Mouse (Mus musculus) C2C12 (cell line): ENCODE results near the gene Arrdc2. TPM values are rescaled to one million over a fixed set of nuclear protein-coding genes. Genes with fewer than 3 reads are reported as not detected.

Experiments
- H3K27me3 ChIP-seq: one replicate; pipeline ENCODE4 v1.6.1; 2011; ENCODE audit not compliant: control insufficient read depth, insufficient read depth, insufficient read length
- H3K36me3 ChIP-seq: one replicate; pipeline ENCODE4 v1.6.1; 2011; ENCODE audit not compliant: control insufficient read depth, insufficient read depth
- H3K4me3 ChIP-seq: one replicate; pipeline ENCODE4 v1.5.1; 2011; ENCODE audit warnings: mild to moderate bottlenecking, control low read depth; ENCODE audit not compliant: poor library complexity, insufficient read depth, severe bottlenecking
- H3K79me2 ChIP-seq: one replicate; pipeline ENCODE4 v1.6.1; 2011; ENCODE audit not compliant: control insufficient read depth, insufficient read depth
- H3K79me3 ChIP-seq: one replicate; pipeline ENCODE4 v1.6.1; 2011; ENCODE audit warnings: low read depth, control low read depth
- H3ac ChIP-seq: one replicate; pipeline ENCODE3; 2011; ENCODE audit warnings: low read depth; ENCODE audit not compliant: control insufficient read depth, insufficient read length
- CEBPB ChIP-seq: IDR thresholded peaks from one replicate; pipeline ENCODE4 v1.6.1; 2011; ENCODE audit warnings: low read depth, mild to moderate bottlenecking, control low read depth, moderate library complexity
- CTCF ChIP-seq: IDR thresholded peaks from one replicate; pipeline ENCODE4 v1.5.1; 2011; ENCODE audit not compliant: control insufficient read depth, insufficient read depth, insufficient read length
- FOSL1 ChIP-seq: IDR thresholded peaks from one replicate; pipeline ENCODE4 v1.8.0; 2011; ENCODE audit warnings: mild to moderate bottlenecking, low read length; ENCODE audit not compliant: poor library complexity, insufficient read depth, severe bottlenecking
- MAX ChIP-seq: IDR thresholded peaks from one replicate; pipeline ENCODE4 v1.6.1; 2011; ENCODE audit warnings: mild to moderate bottlenecking, control low read depth
- MYOD1 ChIP-seq: IDR thresholded peaks from one replicate; pipeline ENCODE4 v1.6.1; 2011; ENCODE audit warnings: low read depth; ENCODE audit not compliant: control insufficient read depth, insufficient read length
- MYOG ChIP-seq: IDR thresholded peaks from one replicate; pipeline ENCODE4 v1.6.1; 2011; ENCODE audit not compliant: control insufficient read depth, insufficient read length; ENCODE audit errors: extremely low read depth
- USF1 ChIP-seq: IDR thresholded peaks from one replicate; pipeline ENCODE4 v1.6.1; 2011; ENCODE audit warnings: low read depth, mild to moderate bottlenecking, control low read depth, moderate library complexity
- polyA plus RNA-seq: library from polyadenylated mRNA; unstranded; fragments of >200 nt; fragmentation: generic; extraction: Trizol; gene quantifications from one replicate; pipeline ENCODE4 v1.2.1, GENCODE M21; 2012; ENCODE audit warnings: missing spikeins

The Arrdc2 gene
- polyA plus RNA-seq, 1 experiment, result 4.4 TPM

- no peak overlapping the region for H3ac ChIP-seq
- H3K36me3 ChIP-seq, result no peaks in the 10 kb centered on the region
- H3K27me3 ChIP-seq, result peaks cover 6% of the 10 kb centered on the region
- no peak overlapping the region for H3K4me3 ChIP-seq
- peaks cover 2% of the 10 kb centered on the region for H3K79me3 ChIP-seq
- no peak for TF ChIP-seq USF1
- TF ChIP-seq MYOG, result no peak
- no peak for TF ChIP-seq MAX
- TF ChIP-seq MYOD1, result no peak
- TF ChIP-seq CEBPB, result no peak
- TF ChIP-seq CTCF, result no peak
- TF ChIP-seq FOSL1, result no peak
- H3K79me2 ChIP-seq, result no peaks in the 10 kb centered on the region
These were observed 3.8 kb upstream of the Arrdc2 start for GRCm38 (mm10) chr8:70843214-70843773.

GRCm38 (mm10) chr8:70842484-70842883, 3.0 kb upstream of the Arrdc2 start:
- Histone ChIP-seq H3K36me3 (no peaks in the 10 kb centered on the region), H3K27me3 (peaks cover 6% of the 10 kb centered on the region), H3K4me3 (no peak overlapping the region), H3K79me2 (no peaks in the 10 kb centered on the region), H3K79me3 (peaks cover 2% of the 10 kb centered on the region), H3ac (no peak overlapping the region)
- TF ChIP-seq MYOG (no peak), CTCF (no peak), MYOD1 (no peak), MAX (no peak), CEBPB (no peak), USF1 (no peak), FOSL1 (no peak)

DNA sequence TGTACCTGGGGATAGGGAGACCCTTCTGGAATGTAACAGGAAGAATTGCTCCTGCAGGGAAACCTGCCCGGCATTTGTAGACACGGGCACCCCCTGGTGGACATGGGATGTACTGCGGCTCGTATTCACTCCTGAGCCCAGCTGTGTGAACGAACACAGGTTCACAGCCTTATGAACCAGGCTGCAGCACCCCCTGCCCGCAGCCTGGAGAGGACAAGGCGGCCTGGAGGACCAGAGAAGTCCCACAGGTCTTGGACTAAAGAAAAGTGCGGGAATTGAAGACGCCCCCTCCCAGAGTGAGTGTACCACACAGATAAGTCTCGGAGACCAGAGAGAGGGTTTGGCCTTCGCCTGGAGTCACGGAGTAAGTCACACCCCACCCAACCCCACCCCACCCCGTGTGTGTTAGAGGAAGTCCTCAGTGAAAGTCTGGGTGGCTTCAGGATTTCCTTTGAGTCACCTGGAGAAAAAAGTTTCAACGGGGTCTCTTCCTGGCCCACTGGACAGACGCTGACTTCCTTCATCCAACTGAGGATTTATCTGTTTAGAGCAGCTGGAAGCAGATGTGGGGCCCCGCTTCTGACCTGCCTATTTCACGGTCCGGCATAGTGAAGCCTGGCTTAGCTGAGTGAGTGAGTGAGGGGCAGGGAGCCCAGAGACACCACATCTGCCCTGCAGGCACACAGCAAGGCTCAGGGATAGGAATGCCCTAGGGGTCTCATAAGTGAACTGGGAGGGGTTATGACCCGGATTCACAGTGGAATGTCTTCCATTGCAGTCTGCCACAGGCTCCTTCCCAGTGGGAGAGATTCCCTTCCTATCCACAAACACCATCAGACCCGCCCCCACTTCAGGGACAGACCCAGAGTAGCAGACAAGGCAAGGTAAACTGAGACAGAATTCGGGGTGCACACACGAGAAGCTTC, 1.9 kb upstream of the Arrdc2 start:
- Histone ChIP-seq H3K79me2 (no peaks in the 10 kb centered on the region), H3K4me3 (no peak overlapping the region), H3K27me3 (peaks cover 6% of the 10 kb centered on the region), H3K79me3 (peaks cover 2% of the 10 kb centered on the region), H3K36me3 (no peaks in the 10 kb centered on the region), H3ac (no peak overlapping the region)
- TF ChIP-seq MAX (no peak), CTCF (peak; percentile 67), FOSL1 (no peak)

DNA sequence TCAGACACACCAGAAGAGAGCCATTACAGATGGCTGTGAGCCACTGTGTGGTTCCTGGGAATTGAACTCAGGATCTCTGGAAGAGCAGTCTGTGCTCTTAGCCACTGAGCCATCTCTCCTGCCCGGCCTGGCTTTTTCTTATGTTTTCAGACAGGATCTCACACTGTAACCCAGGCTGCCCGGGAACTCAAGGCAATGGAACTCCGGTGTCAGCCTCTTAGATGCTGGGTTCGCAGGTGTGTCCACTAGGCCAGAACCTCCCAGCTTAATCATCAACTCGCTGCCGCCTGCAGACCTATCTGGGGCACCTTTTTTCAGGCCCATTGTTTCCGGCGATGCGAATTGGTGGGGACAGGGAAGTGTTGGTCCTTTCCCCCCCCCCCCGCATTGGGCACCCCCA, 1.1 kb upstream of the Arrdc2 start:
- H3ac ChIP-seq, result no peak overlapping the region
- no peaks in the 10 kb centered on the region for H3K36me3 ChIP-seq

DNA sequence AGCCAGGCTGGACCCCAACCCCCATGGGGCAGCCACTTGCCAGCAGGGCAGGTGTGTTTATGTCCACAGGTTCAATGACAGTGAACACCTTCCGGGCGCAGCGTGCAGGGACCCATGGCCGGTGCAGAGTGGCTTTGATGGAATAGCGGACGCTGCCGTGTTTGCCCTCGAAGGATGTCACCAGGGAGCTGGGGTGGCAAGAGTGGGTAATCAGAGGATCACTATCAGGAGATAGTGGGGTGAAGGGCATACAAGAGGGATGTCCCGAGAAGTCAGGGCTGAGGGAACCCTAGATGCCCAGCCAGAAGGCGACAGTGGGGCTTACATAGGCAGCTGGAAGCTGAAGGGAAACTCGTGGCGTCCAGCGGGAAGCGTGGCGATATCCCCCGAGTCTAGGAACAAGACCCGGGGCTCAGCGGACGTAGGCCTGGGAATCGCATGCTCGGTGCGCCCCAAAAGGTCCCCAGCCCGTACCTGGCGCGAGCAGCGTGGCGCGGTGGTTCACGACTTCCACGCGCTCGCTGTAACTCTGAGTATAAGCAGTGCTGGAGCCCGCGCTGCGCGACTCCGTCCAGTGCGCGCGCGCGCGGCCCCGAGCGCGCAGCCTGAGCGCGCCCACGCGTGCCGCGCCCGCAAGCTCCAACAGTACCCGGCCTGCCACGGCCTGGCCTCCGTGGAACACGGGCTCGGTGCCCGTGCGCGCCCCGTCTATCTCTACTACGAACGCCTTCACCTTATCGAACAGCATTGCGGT, 689 bp downstream of the Arrdc2 start:
- TF ChIP-seq CEBPB (no peak), MAX (no peak)
- peak overlapping the region; percentile 87 for H3ac ChIP-seq

More for the DNA sequence above, 1.1 kb upstream of the Arrdc2 start:
- no peak for TF ChIP-seq MYOD1
- TF ChIP-seq MYOG, result no peak
- TF ChIP-seq FOSL1, result no peak
- TF ChIP-seq CTCF, result no peak
- TF ChIP-seq MAX, result no peak
- no peaks in the 10 kb centered on the region for H3K79me2 ChIP-seq
- H3K79me3 ChIP-seq, result peaks cover 2% of the 10 kb centered on the region
- no peak overlapping the region for H3K4me3 ChIP-seq
- peaks cover 6% of the 10 kb centered on the region for H3K27me3 ChIP-seq

DNA sequence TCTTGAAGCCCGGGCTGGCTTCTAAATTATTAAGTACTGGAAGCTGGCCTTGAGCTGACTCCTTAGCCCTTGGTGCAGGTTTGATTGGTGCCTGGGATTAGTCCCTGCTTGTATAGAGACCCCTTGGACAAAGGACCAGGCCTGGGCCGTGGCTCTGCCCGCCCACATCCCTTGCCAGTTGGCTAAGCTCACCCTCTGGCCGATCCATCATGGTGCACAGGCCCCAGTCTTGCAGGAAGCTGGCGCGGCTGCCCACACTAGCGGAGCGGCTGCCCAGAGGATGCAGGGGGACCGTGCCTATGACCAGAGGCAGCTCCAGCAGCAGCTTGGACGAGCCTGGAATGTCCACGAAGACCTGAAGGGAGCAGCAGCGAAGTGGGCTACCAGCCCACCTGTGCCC, 2.9 kb downstream of the Arrdc2 start:
- TF ChIP-seq MAX, result no peak
- TF ChIP-seq MYOD1, result no peak
- TF ChIP-seq USF1, result no peak
- TF ChIP-seq FOSL1, result no peak
- TF ChIP-seq CEBPB, result no peak
- no peak for TF ChIP-seq MYOG
- no peak for TF ChIP-seq CTCF
- H3K79me3 ChIP-seq, result peaks cover 2% of the 10 kb centered on the region
- H3K27me3 ChIP-seq, result no peaks in the 10 kb centered on the region
- H3K36me3 ChIP-seq, result no peaks in the 10 kb centered on the region
- no peak overlapping the region for H3K4me3 ChIP-seq
- no peak overlapping the region for H3ac ChIP-seq
- H3K79me2 ChIP-seq, result no peaks in the 10 kb centered on the region

More for the DNA sequence above, 689 bp downstream of the Arrdc2 start:
- Histone ChIP-seq H3K4me3 (peak overlapping the region; percentile 49), H3K36me3 (no peaks in the 10 kb centered on the region), H3K27me3 (peaks cover 6% of the 10 kb centered on the region), H3K79me2 (no peaks in the 10 kb centered on the region), H3K79me3 (peaks cover 2% of the 10 kb centered on the region)
